Mouse (Mus musculus) brain, embryonic 14.5 days (tissue): Measurements from ENCODE around the gene Mrpl39.

Source experiments
- CTCF ChIP-seq: fragments of 200-500 bp; IDR thresholded peaks from 2 replicates; pipeline ENCODE4 v1.5.1; 2012; ENCODE audit warnings: inconsistent platforms, mild to moderate bottlenecking, moderate library complexity, borderline replicate concordance; ENCODE audit not compliant: insufficient read depth, insufficient read length; ENCODE audit errors: extremely low read depth
- POLR2A ChIP-seq: fragments of 200-500 bp; IDR thresholded peaks from 2 replicates; pipeline ENCODE4 v1.6.1; 2012; ENCODE audit warnings: mild to moderate bottlenecking, inconsistent platforms, borderline replicate concordance; ENCODE audit not compliant: poor library complexity, insufficient read depth, insufficient read length, severe bottlenecking; ENCODE audit errors: extremely low read depth

DNA sequence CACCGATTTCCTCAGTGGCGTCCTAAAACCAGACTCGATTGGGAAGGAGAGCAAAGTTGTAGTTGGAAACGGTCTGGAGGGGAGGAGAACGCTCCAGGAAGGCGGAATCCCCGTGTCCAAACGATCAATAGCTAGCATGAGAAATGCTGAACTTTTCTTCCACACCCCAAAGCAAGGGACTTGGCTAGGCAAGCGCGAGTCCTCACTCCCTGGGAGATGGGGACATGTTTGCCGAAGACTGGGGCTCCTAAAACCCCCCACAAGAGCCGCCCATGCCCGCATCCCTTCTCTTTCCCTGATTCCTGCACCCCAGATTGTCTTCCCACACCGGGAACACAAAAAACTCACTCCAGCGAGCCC is 756 bp downstream of the Mrpl39 start:
- TF ChIP-seq CTCF (no peak), POLR2A (no peak)
